Mouse (Mus musculus): Measurements from ENCODE around the gene Grm4.

The Grm4 gene

GRCm38 (mm10) chr17:27511865-27512618 lies 9.2 kb downstream of the Grm4 start:
- DNase-seq (ENCODE audit: low read depth, low spot score), result no peak

- no peak for DNase-seq (ENCODE audit: low read depth, low spot score)
Observed at GRCm38 (mm10) chr17:27511125-27511735, 10.0 kb downstream of the Grm4 start.

- no peak for DNase-seq (ENCODE audit: low read depth, low spot score)
Observed at GRCm38 (mm10) chr17:27510258-27511124, 10.7 kb downstream of the Grm4 start.

- DNase-seq (ENCODE audit: low read depth, low spot score), result no peak
Observed at GRCm38 (mm10) chr17:27509056-27509455, 12.1 kb downstream of the Grm4 start.

- DNase-seq (ENCODE audit: low read depth, low spot score), result no peak
Observed at GRCm38 (mm10) chr17:27508513-27508912, 12.7 kb downstream of the Grm4 start.

GRCm38 (mm10) chr17:27508002-27508401 lies 13.2 kb downstream of the Grm4 start:
- no peak for DNase-seq (ENCODE audit: low read depth, low spot score)

DNA sequence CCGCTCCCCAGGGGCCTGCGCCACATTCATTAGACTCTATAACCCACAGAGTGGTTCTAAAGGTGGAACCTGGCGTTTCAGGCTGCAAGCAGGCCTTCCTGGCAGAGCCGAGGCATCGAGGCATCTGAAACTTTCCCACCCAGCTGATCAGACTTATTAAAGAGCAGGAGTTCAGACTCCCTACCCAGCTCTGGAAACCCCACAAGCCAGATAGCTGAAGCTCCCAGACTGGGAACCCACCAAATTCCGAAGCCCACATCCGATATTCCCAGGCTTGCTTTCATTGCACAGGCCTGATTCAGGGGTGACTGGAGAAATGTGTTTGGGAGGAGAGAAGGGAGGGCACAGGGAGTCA lies 13.6 kb downstream of the Grm4 start:
- DNase-seq (ENCODE audit: low read depth, low spot score), result no peak

DNA sequence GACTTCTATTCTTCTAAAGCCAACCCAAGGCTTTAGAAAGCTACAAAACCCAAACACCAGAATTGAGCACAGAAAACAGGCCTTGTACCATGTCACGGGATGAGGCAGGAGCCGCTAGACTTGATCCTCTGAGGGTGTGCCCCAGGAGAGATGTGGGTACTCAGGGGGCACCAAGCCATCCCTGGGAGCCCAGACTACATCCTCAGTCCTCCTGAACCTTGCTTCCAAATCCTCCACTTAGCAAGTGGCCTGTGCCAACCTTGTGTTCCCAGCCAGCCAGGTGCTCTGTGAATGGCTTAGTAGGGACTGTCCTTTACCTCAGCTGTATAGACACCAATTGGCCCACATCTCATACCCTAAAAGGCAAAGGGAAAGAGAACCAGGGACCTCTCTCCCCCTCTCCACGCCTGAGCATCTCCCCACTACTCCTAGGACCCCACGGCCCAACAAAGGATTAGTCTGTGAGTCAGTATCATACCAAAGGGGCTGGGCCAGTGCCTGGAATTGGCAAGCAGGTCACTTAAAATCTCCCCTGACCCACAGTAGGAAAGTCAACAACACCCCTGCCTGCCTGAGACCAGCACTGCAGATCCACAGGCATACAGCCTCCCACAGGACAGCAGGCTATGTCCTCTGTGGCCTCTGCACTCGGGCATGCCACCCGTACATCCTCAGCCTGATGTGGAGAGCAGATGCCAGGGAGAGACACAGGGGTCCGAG lies 14.2 kb downstream of the Grm4 start:
- DNase-seq (ENCODE audit: low read depth, low spot score), result no peak

- no peak for DNase-seq (ENCODE audit: low read depth, low spot score)
Observed at GRCm38 (mm10) chr17:27506362-27506761, 14.8 kb downstream of the Grm4 start.

DNA sequence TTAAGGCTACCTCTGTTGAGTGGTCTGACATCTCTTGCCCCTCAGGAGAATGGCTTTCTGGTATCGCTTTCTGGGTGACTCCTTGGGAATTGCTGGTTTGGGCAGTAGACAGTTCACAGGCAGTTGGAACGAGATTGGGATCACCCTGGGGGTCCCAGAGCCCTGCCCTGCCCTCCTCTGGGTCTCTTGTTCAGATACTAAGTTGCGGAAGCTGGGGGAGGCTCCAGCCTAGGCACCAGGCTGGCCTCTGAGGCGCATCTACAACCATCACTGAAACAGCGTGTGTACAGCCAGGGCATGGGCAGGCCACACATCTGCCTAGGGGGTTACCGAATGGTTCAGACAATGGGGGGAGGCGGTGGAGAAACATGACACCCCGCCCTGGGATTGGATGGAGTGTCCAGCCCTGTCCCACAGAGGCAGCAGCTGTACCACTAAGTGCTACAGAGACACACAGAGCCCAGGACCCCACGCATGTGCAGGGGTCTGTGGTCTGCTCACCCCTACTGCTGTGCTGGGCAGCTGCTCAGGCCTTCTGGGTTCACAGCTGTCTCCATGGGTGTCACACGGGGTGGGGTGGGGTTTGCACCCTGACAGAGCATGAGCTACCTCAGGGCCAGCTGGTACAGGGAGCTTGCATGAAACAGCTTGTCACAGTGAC lies 15.9 kb downstream of the Grm4 start:
- DNase-seq (ENCODE audit: low read depth, low spot score), result peak; percentile 51

DNA sequence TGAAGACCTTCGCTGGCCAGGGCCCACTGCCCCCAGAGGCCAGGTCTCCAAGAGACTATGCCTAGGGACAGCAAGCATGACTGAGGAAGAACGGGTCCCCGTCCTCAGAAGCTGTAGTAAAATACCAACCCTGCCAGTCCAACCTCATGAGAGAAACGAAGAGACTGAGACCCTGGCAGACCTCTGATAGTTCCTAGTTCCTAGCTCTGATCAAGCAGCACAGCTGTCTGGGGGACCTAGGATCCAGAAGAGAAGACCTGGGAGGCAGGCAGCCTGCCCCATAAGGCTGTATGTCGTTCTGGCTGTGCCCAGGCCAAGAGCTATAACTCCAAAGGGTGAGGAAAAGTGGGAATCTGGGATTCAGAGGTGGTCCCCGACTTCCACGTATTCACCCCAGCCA lies 17.3 kb downstream of the Grm4 start:
- DNase-seq (ENCODE audit: low read depth, low spot score), result no peak

- DNase-seq (ENCODE audit: low read depth, low spot score), result no peak
Observed at GRCm38 (mm10) chr17:27502736-27503445, 18.3 kb downstream of the Grm4 start.

GRCm38 (mm10) chr17:27502288-27502687 lies 18.9 kb downstream of the Grm4 start:
- no peak for DNase-seq (ENCODE audit: low read depth, low spot score)

DNA sequence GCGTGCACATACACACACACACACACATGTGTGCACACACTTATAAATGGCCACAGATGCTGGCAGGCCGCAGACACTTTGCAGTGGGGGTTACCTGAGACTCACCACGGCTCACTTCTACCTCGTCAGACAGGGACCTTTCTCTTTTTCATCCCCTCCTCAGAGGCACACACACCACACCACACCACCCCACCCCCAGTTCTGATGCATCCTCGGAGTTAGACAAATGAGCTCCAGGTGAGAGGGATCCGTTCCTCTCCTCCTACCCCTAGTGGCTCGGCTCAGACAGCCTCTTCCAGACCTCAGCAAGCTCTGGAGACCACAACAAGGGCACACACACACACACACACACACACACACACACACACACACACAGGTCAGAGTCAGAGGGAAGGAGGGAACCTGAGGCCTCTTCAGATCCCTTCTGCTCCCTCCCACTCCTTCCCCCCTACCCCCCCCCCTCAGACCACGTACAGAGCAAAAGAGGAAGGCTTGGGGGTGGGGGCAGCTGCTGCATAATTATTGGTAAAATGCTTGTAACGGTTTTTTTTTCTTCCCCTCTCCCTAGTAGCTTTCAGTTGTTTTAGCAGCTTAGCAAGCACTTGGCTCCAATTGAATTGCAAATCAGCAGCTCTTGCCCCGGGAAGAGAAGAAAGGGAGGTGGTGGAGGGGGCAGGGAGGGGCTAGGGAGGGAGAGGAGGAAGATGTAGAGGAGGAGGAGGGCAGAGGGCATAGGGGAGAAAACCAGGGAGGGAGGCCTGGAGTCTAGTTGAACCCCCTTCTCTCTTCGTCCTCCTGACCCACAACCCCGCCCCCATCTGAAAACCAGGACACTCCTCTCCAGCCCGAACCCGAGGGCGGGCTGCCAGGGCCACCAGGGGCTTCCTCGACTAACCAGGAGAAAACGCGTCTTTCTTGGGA lies 19.6 kb downstream of the Grm4 start:
- DNase-seq (ENCODE audit: low read depth, low spot score), result no peak

- DNase-seq (ENCODE audit: low read depth, low spot score), result no peak
Observed at GRCm38 (mm10) chr17:27500811-27501210, 20.4 kb downstream of the Grm4 start.

- no peak for DNase-seq (ENCODE audit: low read depth, low spot score)
Observed at GRCm38 (mm10) chr17:27499080-27499479, 22.1 kb downstream of the Grm4 start.

- DNase-seq (ENCODE audit: low read depth, low spot score), result no peak
Observed at GRCm38 (mm10) chr17:27497798-27498197, 23.4 kb downstream of the Grm4 start.

- no peak for DNase-seq (ENCODE audit: low read depth, low spot score)
Observed at GRCm38 (mm10) chr17:27495008-27495540, 26.1 kb downstream of the Grm4 start.

- DNase-seq (ENCODE audit: low read depth, low spot score), result no peak
Observed at GRCm38 (mm10) chr17:27493969-27494368, 27.2 kb downstream of the Grm4 start.
